8 mouse cellular contexts compared by ENCODE assay signal in genomic region chr3:105114269-105114668, GRCm38 (mm10). TPM values are rescaled to one million over a fixed set of nuclear protein-coding genes. Genes with fewer than 3 reads are reported as not detected.
DNase-seq lines count a peak whose midpoint lies in the region; ATAC-seq and TF ChIP-seq lines count a peak whose summit lies in the region.

No protein-coding gene starts in this region.

- no peak overlapping the region for H3K9ac ChIP-seq in midbrain, embryonic 13.5 days (replicated peaks)

- intact Hi-C loops in gastrocnemius, adult 2 months (cut with DNase I): loop anchor here (5.0 kb wide), 1 partner anchor 48 kb away; no protein-coding TSS in a partner anchor
- intact Hi-C loops in left cerebral cortex, postnatal 25 days (cut with DNase I): no loop called here

- peak; percentile 66 for TF ChIP-seq CTCF in gastrocnemius, adult 2 months (IDR thresholded peaks at IDR 0.05)

- peak; percentile 69 for DNase-seq in CD4-positive, CD25-positive, alpha-beta regulatory T cell, adult 2 months (ENCODE audit: low read depth, low spot score)
- DNase-seq in cerebellum, postnatal 25 days: peak; percentile 78 to 87
- DNase-seq in gastrocnemius, adult 2 months: peak; percentile 71
- DNase-seq in kidney, adult 11 months: peak; percentile 24
- DNase-seq in left cerebral cortex, postnatal 25 days (ENCODE audit: low spot score in 2 of 2): peak; percentile 82 to 90
- DNase-seq in spleen, postnatal 4 days (ENCODE audit: low spot score in 2 of 2): peak; percentile 59 to 78

- WGBS in midbrain, embryonic 13.5 days: 31% methylated on average over 2 of the region's 2 CpGs

- no peaks in the 10 kb centered on the region for H3K36me3 ChIP-seq in midbrain, embryonic 13.5 days

- ATAC-seq in CD4-positive, CD25-positive, alpha-beta regulatory T cell, adult 4 months: no peak
- ATAC-seq in midbrain, embryonic 13.5 days: 0 out of 2 replicates have a peak, but pooled peaks have one; percentile 43

- H3K4me1 ChIP-seq in midbrain, embryonic 13.5 days (replicated peaks): peaks cover 5% of the 10 kb centered on the region; the same call in 1 of the 2 replicates

- H3K27me3 ChIP-seq in midbrain, embryonic 13.5 days: no peaks in the 10 kb centered on the region

- no peak overlapping the region for H3K27ac ChIP-seq in gastrocnemius, adult 2 months
- no peak overlapping the region for H3K27ac ChIP-seq in midbrain, embryonic 13.5 days

- no peak overlapping the region for H3K4me2 ChIP-seq in midbrain, embryonic 13.5 days (replicated peaks)

- no peaks in the 10 kb centered on the region for H3K9me3 ChIP-seq in midbrain, embryonic 13.5 days

- no peak overlapping the region for H3K4me3 ChIP-seq in gastrocnemius, adult 2 months
- H3K4me3 ChIP-seq in midbrain, embryonic 13.5 days (replicated peaks): no peak overlapping the region

RNA-seq across cellular contexts. Expression of gene 4930564D02Rik, which starts 47.6 kb away (rescaled TPM):
- not detected for polyA plus RNA-seq in CD4-positive, CD25-positive, alpha-beta regulatory T cell, adult 4 months (2017; shearing (Covaris generic))
- not detected for total RNA-seq in gastrocnemius, adult 2 months (2021)
- not detected for total RNA-seq in left cerebral cortex, postnatal 25 days (2021)
- not detected in 2 replicates for polyA plus RNA-seq in midbrain, embryonic 13.5 days (2015; fragmentation: Nextera tagmentation; extraction: Ambion mirVana)

Comparison
In these comparisons a context has a peak if more than half of its experiments do, and no peak if none do; other contexts are left out.
1. DNase-seq: peak in every context shown above with its lines; median percentile 86 in left cerebral cortex, postnatal 25 days; 82 in cerebellum, postnatal 25 days; 71 in gastrocnemius, adult 2 months; 69 in CD4-positive, CD25-positive, alpha-beta regulatory T cell, adult 2 months; 68 in spleen, postnatal 4 days; 24 in kidney, adult 11 months.